Mouse (Mus musculus) ovary, postnatal 10 days (tissue): ENCODE results near the gene Pnkd.
"Not testable (repeated sequence)": the region's sequence is repeated elsewhere in the genome, so short reads cannot be mapped to it uniquely, and the experiment has no call there.

Experiments
- DNase-seq: peaks from one replicate; pipeline ENCODE4 v3.0.0; 2022; ENCODE audit warnings: low spot score

Gene Pnkd

DNA sequence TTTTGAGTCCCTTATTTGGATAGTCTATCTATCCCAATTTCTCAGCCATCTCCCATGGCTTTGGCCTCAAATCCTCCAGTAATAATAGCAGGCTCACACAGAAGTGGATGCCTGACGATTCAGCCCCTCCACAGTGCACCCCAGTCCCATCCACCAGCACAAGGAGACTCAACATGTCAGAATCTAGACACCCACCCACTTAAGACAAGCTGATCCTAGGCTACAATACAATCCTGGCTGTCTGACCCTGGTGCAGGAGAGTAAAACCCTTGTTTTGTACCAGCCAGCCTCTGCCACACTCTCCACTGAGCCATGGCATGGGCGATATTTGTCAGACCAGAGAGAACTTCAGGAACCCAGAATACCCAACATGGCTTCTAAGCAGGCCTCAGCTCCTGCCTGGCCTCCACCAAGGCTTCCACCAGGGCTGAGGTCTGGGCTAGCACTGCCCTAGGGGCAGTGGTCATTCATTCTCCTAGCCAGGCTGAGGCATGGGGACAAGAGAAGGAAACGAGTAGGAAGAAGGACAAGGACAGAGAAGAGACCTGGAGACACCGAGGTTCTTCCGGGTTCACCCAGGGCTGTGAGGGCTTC is 13.5 kb downstream of the Pnkd start:
- DNase-seq = no peak

- no peak for DNase-seq
Observed at GRCm38 (mm10) chr1:74298996-74299395, 14.3 kb downstream of the Pnkd start.

DNA sequence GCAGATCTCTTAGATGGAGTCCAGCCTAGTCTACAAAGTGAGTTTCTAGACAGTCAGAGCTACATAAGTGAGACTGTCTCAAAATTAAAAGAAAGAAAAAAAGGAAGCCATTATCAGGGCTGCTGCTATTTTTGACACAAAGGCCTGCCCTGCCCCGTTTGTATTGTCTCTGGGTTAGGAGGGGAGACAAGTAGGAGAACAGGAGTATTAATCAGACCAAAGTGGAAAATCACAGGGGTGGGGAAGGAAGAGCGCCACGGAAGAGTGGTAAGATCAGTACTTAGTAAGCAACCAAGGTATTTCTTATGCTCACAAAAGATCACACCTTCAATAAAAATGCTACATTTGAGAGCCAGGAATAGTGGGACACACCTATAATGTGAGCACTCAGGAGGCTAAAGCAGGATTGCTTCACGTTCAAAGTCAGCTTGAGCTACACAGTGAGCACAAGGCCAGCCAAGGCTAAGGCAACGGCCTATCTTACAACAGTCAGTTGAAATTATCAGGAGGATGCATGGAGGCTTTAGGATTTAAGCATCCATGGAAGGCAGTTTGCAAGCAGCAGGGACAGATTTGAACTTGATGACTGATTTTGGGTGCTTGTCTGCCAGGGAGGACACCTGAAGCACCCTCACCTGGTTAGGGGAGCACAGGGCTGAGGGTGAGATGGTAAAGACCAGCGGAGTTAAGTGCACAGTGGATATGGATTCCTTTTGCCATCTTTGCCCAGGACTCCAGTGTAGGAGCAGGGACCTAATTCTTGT is 15.8 kb downstream of the Pnkd start:
- DNase-seq = no peak

DNA sequence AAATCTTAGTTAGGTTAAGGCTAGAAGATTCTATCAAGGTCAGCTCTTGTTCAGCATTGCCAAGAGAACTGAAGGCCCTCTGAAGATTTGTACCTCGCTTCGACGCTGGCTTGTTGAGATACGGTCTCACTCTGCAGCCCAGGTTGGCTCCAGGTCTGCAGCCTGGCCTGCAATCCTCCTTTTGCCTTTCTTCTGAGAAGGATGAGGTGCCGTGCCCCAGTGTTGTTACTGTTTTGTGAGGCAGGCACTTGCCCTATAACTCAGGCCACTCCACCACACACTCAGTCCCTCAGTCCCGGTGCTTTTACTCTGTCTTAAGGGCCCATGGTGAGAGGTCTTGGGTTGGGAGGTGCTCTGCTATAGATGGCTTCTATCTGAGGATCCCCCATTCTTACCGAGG is 17.5 kb downstream of the Pnkd start:
- no peak for DNase-seq

DNA sequence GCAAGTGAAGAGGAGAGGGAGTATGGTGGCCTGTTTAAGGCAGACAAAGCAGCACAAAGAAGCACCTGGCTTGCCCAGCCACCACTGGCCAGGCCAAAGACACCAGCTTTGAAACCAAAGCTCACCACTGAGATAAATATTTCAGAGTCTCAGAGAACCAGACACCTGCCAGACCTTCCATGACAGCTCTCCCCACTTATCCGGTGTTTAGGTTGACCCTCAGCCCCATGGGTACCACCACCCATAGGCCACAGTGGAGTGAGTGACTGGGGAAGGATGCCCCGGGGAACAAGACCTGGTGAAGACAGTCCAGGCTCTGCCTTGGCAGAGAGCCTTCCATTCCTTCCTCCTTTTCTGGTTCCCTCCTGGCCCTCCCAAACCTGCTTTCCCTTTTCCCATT is 18.1 kb downstream of the Pnkd start:
- no peak for DNase-seq

DNA sequence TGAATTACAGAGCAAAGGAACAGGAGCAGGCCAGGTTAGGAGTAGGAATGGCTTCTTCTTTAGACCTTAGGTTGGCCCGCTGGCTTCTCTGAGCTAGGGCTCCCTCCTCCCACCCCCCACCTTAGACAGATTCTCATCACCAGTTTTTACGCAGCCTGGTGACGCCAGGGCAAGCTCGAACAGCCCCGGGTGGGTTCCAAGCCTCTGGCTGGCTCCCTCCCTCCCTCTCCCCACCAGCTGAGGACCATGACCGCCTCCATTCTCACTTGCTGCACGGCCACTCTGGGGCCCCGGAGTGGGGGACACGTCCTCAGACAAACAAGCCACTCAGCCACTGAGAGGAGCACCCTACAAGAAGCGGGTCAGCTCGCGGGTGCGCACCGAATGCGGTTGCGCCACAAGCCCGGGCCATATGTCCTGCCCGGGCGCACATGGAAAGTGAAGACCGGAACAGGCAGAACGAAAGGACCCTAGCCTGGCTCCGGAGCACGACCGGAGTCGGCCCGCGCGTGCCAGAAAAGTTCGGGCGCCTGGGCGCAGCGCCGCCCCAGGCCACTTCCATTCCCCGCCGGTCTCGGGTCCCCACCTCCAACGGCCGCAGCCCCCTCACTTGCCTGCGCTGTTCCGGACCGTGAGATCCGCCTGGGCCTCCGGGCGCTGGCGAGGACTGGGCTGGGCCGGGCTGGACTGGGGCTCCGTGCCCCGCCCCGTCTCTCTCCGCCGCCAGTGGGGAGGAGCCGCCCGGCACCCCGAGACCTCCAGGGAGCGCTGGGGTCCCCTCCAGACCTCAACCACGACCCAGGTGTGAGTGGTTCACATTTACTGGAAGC is 19.0 kb downstream of the Pnkd start:
- DNase-seq = peak; percentile 76

GRCm38 (mm10) chr1:74304339-74304790 is 19.6 kb downstream of the Pnkd start:
- DNase-seq = no peak

- no peak for DNase-seq
Observed at GRCm38 (mm10) chr1:74304946-74305345, 20.2 kb downstream of the Pnkd start.

GRCm38 (mm10) chr1:74305522-74305921 is 20.8 kb downstream of the Pnkd start, which contains the start of gene Tmbim1:
Tmbim1 (minus strand) TSS chr1:74305622.
- DNase-seq = no peak

GRCm38 (mm10) chr1:74307146-74307545 is 22.4 kb downstream of the Pnkd start:
- DNase-seq = no peak

DNA sequence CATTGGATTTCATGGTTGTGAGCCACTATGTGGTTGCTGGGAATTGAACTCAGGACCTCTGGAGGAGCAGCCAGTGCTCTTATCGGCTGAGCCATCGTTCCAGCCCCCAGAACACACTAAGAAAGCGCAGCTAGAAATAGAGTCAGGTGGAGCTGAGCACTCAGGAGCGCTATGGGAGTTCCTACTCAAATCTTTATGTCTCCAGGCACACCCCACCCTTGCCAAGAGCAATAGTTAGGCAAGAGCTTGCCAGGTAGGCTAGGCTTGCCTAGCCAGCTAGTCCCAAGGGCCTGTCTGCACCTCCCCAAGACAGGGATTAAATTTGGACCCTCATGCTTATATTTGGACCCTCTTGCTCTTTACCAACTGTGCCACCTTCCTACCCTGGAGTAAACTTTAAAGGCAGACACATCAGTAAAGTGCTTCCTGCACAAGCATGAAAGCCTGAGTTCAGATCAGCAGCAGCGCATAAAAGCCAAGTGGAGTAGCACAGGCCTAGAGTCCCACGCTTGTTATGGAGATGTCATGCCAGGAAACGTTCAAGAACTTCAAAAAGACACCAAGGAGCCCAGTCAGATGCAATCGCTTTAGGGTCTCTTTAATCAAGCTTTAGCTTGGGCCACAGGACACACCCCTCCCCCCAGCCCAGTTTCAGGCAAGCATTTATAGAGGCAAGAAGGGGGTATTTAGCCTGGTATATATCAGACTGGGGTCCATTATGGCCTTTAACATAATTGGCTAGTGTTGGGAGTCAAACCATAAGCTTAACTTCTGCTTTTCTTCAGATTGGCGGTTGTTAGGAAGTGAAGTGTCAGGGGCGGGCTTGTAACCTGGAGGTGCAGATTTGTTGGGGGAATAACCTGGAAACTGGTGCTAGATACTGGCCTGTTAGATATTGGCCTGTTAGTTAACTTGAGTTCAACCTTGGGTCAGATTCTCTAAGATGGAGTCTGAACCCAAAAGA is 23.6 kb downstream of the Pnkd start:
- no peak for DNase-seq

GRCm38 (mm10) chr1:74309767-74310166 is 25.0 kb downstream of the Pnkd start:
- no peak for DNase-seq

- no peak for DNase-seq
Observed at GRCm38 (mm10) chr1:74313049-74313692, 28.4 kb downstream of the Pnkd start.

- no peak for DNase-seq
Observed at GRCm38 (mm10) chr1:74314796-74315195, 30.1 kb downstream of the Pnkd start.

GRCm38 (mm10) chr1:74316114-74316827 is 31.5 kb downstream of the Pnkd start:
- no peak for DNase-seq

DNA sequence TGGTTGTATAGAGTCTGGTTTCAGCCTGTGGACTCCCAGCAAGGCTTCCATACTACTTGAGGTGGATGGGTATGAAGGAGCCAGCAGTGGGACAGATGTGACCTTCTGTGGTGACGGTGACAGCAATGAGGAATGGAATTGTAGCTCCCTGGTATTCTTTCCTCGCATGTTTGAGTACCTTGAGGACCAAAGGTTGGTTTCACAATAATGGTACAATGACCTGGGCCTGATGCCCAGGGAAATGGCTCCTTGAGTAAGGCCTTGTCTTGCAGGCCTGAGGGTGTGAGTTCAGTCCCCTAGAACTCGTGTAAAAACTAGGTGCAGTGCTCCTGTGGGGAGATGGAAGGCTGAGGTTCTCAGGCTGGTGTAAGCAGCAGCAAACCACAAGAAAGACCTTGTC is 34.0 kb downstream of the Pnkd start:
- DNase-seq = no peak

GRCm38 (mm10) chr1:74321396-74321795 is 36.7 kb downstream of the Pnkd start:
- no peak for DNase-seq

GRCm38 (mm10) chr1:74326916-74327315 is 42.2 kb downstream of the Pnkd start:
- not testable (repeated sequence) for DNase-seq

DNA sequence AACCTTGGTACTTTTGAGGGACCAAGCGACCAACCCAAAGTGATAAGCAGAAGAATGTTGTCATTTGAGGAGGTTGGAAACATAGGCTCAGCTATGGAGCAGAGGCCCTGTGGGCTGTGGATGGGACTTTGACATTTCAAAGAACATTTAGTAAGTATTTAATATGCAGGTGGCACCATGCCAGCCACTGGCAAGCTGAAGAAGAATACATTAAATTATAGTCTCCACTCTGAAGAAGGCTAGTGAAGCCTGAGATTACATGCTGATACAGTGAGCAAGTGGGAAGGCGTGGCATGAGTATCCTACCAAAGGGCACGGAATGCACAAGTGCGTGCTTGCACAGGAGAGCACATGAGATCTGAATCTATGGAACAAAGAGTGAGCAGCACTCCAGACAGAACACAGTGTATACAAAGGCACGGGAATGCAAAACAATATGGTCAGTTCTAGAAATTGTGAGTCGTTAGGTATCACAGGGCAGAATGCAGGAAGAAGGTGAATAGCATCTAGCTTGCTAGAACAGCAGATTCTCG is 45.2 kb downstream of the Pnkd start:
- no peak for DNase-seq

DNA sequence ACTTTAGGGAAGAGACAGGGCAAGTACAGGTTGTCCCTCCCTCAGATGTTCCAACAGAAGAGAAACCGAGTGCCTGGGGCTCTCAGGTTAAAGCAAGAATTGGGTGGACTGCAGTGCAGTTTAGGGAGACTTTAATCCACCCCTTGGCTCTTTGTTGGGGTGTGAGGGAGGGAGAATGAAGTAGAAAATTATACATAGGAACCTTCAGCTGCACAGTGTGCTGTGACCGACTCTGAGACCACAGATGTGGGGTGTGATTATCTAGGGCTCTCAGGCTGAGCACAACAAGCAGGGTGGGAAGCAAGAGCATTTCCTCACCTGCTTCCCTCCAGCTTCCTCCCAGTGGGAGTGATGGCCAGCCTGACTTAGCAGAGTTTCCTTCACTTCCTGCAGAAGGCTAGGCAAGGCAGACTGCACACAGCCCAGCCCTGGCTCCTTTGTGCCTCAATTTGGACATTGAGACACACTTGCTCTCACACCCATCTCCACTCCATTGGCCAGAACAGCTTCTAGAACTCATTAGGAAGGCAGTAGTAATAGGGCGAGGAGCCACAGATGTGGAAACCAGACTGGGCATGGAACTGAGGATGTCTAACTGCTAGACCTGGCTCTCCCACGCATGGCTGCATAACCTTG is 46.4 kb downstream of the Pnkd start:
- no peak for DNase-seq
